Mouse (Mus musculus): ENCODE measurements around the gene Spag16. TPM values are rescaled to one million over a fixed set of nuclear protein-coding genes. Genes with fewer than 3 reads are reported as not detected.
"Not testable (repeated sequence)": the region's sequence is repeated elsewhere in the genome, so short reads cannot be mapped to it uniquely, and the experiment has no call there.

The Spag16 gene
- 0.66 and 0.70 TPM in 2 replicates for polyA plus RNA-seq (2015; fragmentation: Nextera tagmentation; extraction: Ambion mirVana)

GRCm38 (mm10) chr1:69826806-69827703 lies at the start of gene Spag16:
Spag16 (plus strand) TSS chr1:69826970.
- peak within 1 kb of the TSS; percentile 52 for H3K4me3 ChIP-seq
- H3K36me3 ChIP-seq, result no peaks in the 10 kb centered on the region
- peak within 1 kb of the TSS; percentile 58 for H3K9ac ChIP-seq
- H3K27me3 ChIP-seq, result no peaks in the 10 kb centered on the region
- no peaks in the 10 kb centered on the region for H3K9me3 ChIP-seq
- H3K4me2 ChIP-seq (replicated peaks), result peak within 1 kb of the TSS; percentile 89
- ATAC-seq (ENCODE audit: low FRiP score, low read depth), result peak; percentile 86
- WGBS, result 10% methylated on average over 37 of the region's 38 CpGs
- peaks cover 7% of the 10 kb centered on the region; the same call in 1 of the 2 replicates for H3K4me1 ChIP-seq
- H3K27ac ChIP-seq, result no peak within 1 kb of the TSS

GRCm38 (mm10) chr1:69785129-69785528 lies 41.6 kb upstream of the Spag16 start:
- no peak overlapping the region for H3K4me3 ChIP-seq
- ATAC-seq (ENCODE audit: low FRiP score, low read depth), result no peak
- H3K9ac ChIP-seq, result no peak overlapping the region
- 0 out of 2 replicates have a peak, but pooled peaks cover 11% of the 10 kb centered on the region for H3K27me3 ChIP-seq
- no peaks in the 10 kb centered on the region for H3K36me3 ChIP-seq
- no peaks in the 10 kb centered on the region for H3K4me1 ChIP-seq
- no peaks in the 10 kb centered on the region for H3K9me3 ChIP-seq
- WGBS, result 8% methylated on average over 6 of the region's 6 CpGs
- H3K27ac ChIP-seq, result no peak overlapping the region
- H3K4me2 ChIP-seq (replicated peaks), result no peak overlapping the region

- Histone ChIP-seq H3K4me1 (no peaks in the 10 kb centered on the region), H3K4me2 (replicated peaks) (no peak overlapping the region), H3K4me3 (no peak overlapping the region), H3K27me3 (0 out of 2 replicates have a peak, but pooled peaks cover 11% of the 10 kb centered on the region), H3K9ac (no peak overlapping the region), H3K27ac (no peak overlapping the region), H3K9me3 (no peaks in the 10 kb centered on the region), H3K36me3 (no peaks in the 10 kb centered on the region)
- ATAC-seq (ENCODE audit: low FRiP score, low read depth), result no peak
- 54% methylated on average over 6 of the region's 6 CpGs for WGBS
These were observed 40.1 kb upstream of the Spag16 start for GRCm38 (mm10) chr1:69786716-69787115.

GRCm38 (mm10) chr1:69787379-69787778 lies 39.4 kb upstream of the Spag16 start:
- H3K27ac ChIP-seq, result no peak overlapping the region
- H3K4me3 ChIP-seq, result no peak overlapping the region
- ATAC-seq (ENCODE audit: low FRiP score, low read depth), result no peak
- 50% methylated on average over 12 of the region's 12 CpGs for WGBS
- H3K9ac ChIP-seq, result no peak overlapping the region
- no peak overlapping the region for H3K4me2 ChIP-seq (replicated peaks)
- no peaks in the 10 kb centered on the region for H3K4me1 ChIP-seq
- H3K27me3 ChIP-seq, result 0 out of 2 replicates have a peak, but pooled peaks cover 11% of the 10 kb centered on the region
- no peaks in the 10 kb centered on the region for H3K9me3 ChIP-seq
- no peaks in the 10 kb centered on the region for H3K36me3 ChIP-seq

GRCm38 (mm10) chr1:69790337-69791250 lies 36.2 kb upstream of the Spag16 start:
- WGBS, result 40% methylated on average over 28 of the region's 28 CpGs
- H3K27me3 ChIP-seq, result 0 out of 2 replicates have a peak, but pooled peaks cover 11% of the 10 kb centered on the region
- peak; percentile 69 for ATAC-seq (ENCODE audit: low FRiP score, low read depth)

GRCm38 (mm10) chr1:69798948-69799565 lies 27.7 kb upstream of the Spag16 start:
- no peak overlapping the region for H3K4me3 ChIP-seq
- no peaks in the 10 kb centered on the region for H3K9me3 ChIP-seq
- 79% methylated on average over 7 of the region's 7 CpGs for WGBS
- H3K9ac ChIP-seq, result no peak overlapping the region
- no peak overlapping the region for H3K27ac ChIP-seq
- H3K4me2 ChIP-seq (replicated peaks), result no peak overlapping the region
- H3K36me3 ChIP-seq, result no peaks in the 10 kb centered on the region
- no peak for ATAC-seq (ENCODE audit: low FRiP score, low read depth)
- H3K27me3 ChIP-seq, result no peaks in the 10 kb centered on the region
- H3K4me1 ChIP-seq, result no peaks in the 10 kb centered on the region

More at GRCm38 (mm10) chr1:69790337-69791250, 36.2 kb upstream of the Spag16 start:
- H3K4me3 ChIP-seq, result peak overlapping the region; percentile 28
- no peak overlapping the region for H3K27ac ChIP-seq
- H3K9me3 ChIP-seq, result no peaks in the 10 kb centered on the region
- H3K4me2 ChIP-seq (replicated peaks), result peak overlapping the region; percentile 56
- H3K4me1 ChIP-seq, result no peaks in the 10 kb centered on the region
- H3K9ac ChIP-seq, result no peak overlapping the region
- no peaks in the 10 kb centered on the region for H3K36me3 ChIP-seq

GRCm38 (mm10) chr1:69810161-69810560 lies 16.6 kb upstream of the Spag16 start:
- Histone ChIP-seq H3K27ac (no peak overlapping the region), H3K27me3 (no peaks in the 10 kb centered on the region), H3K4me3 (no peak overlapping the region), H3K9me3 (no peaks in the 10 kb centered on the region), H3K36me3 (no peaks in the 10 kb centered on the region), H3K9ac (no peak overlapping the region), H3K4me2 (replicated peaks) (no peak overlapping the region), H3K4me1 (no peaks in the 10 kb centered on the region)
- no peak for ATAC-seq (ENCODE audit: low FRiP score, low read depth)
- WGBS, result 91% methylated on average over 2 of the region's 2 CpGs

- WGBS, result 67% methylated on average over 5 of the region's 5 CpGs
- H3K4me3 ChIP-seq; H3K9me3 ChIP-seq; H3K4me1 ChIP-seq; H3K27me3 ChIP-seq; H3K27ac ChIP-seq; H3K4me2 ChIP-seq (replicated peaks); ATAC-seq (ENCODE audit: low FRiP score, low read depth); H3K9ac ChIP-seq; H3K36me3 ChIP-seq: not testable (repeated sequence)
These were observed 1.1 kb upstream of the Spag16 start for GRCm38 (mm10) chr1:69825635-69826034.

GRCm38 (mm10) chr1:69828872-69829479 lies 2.2 kb downstream of the Spag16 start:
- WGBS, result 78% methylated on average over 7 of the region's 7 CpGs
- ATAC-seq (ENCODE audit: low FRiP score, low read depth), result no peak

GRCm38 (mm10) chr1:69830586-69830985 lies 3.8 kb downstream of the Spag16 start:
- Histone ChIP-seq H3K9ac (no peak overlapping the region), H3K4me1 (peaks cover 7% of the 10 kb centered on the region; the same call in 1 of the 2 replicates), H3K4me2 (replicated peaks) (no peak overlapping the region), H3K36me3 (no peaks in the 10 kb centered on the region), H3K27ac (no peak overlapping the region), H3K27me3 (no peaks in the 10 kb centered on the region), H3K9me3 (no peaks in the 10 kb centered on the region), H3K4me3 (no peak overlapping the region)
- 87% methylated on average over 1 of the region's 1 CpGs for WGBS
- ATAC-seq (ENCODE audit: low FRiP score, low read depth), result no peak

More at GRCm38 (mm10) chr1:69828872-69829479, 2.2 kb downstream of the Spag16 start:
- no peak overlapping the region for H3K4me3 ChIP-seq
- no peaks in the 10 kb centered on the region for H3K27me3 ChIP-seq
- H3K9ac ChIP-seq, result no peak overlapping the region
- H3K4me1 ChIP-seq, result peaks cover 7% of the 10 kb centered on the region; the same call in 1 of the 2 replicates
- H3K27ac ChIP-seq, result no peak overlapping the region
- H3K9me3 ChIP-seq, result no peaks in the 10 kb centered on the region
- no peak overlapping the region for H3K4me2 ChIP-seq (replicated peaks)
- no peaks in the 10 kb centered on the region for H3K36me3 ChIP-seq

- no peak overlapping the region for H3K4me2 ChIP-seq (replicated peaks)
- 96% methylated on average over 2 of the region's 2 CpGs for WGBS
- H3K36me3 ChIP-seq, result no peaks in the 10 kb centered on the region
These were observed 4.2 kb downstream of the Spag16 start for GRCm38 (mm10) chr1:69831002-69831401.

More at GRCm38 (mm10) chr1:69831002-69831401, 4.2 kb downstream of the Spag16 start:
- no peaks in the 10 kb centered on the region for H3K27me3 ChIP-seq
- peaks cover 7% of the 10 kb centered on the region; the same call in 1 of the 2 replicates for H3K4me1 ChIP-seq
- no peak overlapping the region for H3K4me3 ChIP-seq
- no peak overlapping the region for H3K9ac ChIP-seq
- no peaks in the 10 kb centered on the region for H3K9me3 ChIP-seq
- no peak for ATAC-seq (ENCODE audit: low FRiP score, low read depth)
- no peak overlapping the region for H3K27ac ChIP-seq
